Mouse (Mus musculus) lung, adult 2 months (tissue): Measurements from ENCODE around the gene Olfr715. TPM values are rescaled to one million over a fixed set of nuclear protein-coding genes. Genes with fewer than 3 reads are reported as not detected.
"Not testable (repeated sequence)": the region's sequence is repeated elsewhere in the genome, so short reads cannot be mapped to it uniquely, and the experiment has no call there.

ENCODE experiments used
- DNase-seq: peaks from one replicate; pipeline ENCODE4 v3.0.0; 2022
- H3K4me1 ChIP-seq: fragments of 200-500 bp; 2 replicates; pipeline ENCODE4 v1.6.1; 2011; ENCODE audit warnings: low read length; ENCODE audit not compliant: control insufficient read depth, insufficient read depth
- H3K4me3 ChIP-seq: fragments of 200-500 bp; replicated peaks from 2 replicates; pipeline ENCODE3; 2011; ENCODE audit warnings: low read depth, mild to moderate bottlenecking, control low read depth, low read length; ENCODE audit errors: extremely low read depth
- CTCF ChIP-seq: fragments of 200-500 bp; IDR thresholded peaks from 2 replicates; pipeline ENCODE4 v1.5.1; 2011; ENCODE audit warnings: mild to moderate bottlenecking, low read length, control low read depth; ENCODE audit not compliant: insufficient read depth
- POLR2A ChIP-seq: fragments of 200-500 bp; IDR thresholded peaks from 2 replicates; pipeline ENCODE4 v1.6.1; 2011; ENCODE audit warnings: low read depth, mild to moderate bottlenecking, control low read depth, low read length, borderline replicate concordance; ENCODE audit errors: extremely low read depth
- WGBS: fragments of 180-500 bp; shearing (Covaris S2); methylation state at CpG from one replicate; pipeline ENCODE4 v1.1.7; 2018; 5-methylcytosine and 5-hydroxymethylcytosine counted together
- polyA plus RNA-seq: library from polyadenylated mRNA; depleted of rRNA; stranded (reverse); fragments of >200 nt; gene quantifications from 2 replicates; pipeline ENCODE4 v1.2.3, GENCODE M21; 2012; rRNA removed

Olfr715 gene
- not detected in 2 replicates for polyA plus RNA-seq

DNA sequence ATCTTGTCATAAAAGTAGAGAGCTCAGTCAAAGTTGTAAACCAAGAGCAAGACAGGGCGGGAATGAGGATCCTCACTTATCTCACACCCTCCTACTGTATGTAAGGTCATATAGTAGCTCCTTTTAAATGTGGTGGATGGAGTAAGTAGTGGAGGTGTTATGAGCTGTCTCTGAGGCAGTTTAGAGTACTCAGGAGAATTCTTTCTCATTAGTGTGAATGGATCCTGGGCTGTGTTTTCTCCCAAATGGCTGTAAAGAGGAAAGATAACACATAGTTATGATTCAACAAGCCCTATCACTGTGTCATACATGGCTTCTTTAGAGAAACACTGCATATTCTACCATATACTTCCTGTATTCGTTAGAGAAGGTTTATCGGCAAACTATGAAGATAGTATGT lies at the start of gene Olfr715:
Olfr715 (minus strand) TSS at position 101 of the 400 bp plus-strand sequence.
- H3K4me3 ChIP-seq, DNase-seq, H3K4me1 ChIP-seq: not testable (repeated sequence)
- 83% methylated on average over 3 of the region's 3 CpGs for WGBS

DNA sequence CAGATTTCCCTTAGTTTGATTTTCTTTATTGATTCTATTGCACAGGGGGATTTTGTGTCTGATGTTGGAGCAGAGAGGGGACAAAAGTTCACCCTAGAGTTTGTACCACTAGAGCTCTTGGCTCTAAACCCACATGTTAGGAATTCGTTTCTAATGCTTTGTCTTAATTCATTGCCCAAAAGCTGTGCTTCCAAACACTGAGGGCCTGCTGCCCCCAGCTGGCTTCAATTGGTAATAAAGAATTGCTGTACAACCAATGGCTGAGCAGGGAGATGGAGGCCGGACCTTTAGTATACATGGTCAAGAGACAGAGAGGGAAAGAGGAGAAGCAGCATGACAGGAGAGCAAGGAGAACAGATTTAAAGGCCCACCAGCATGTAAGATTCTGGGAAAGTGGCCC lies 49.5 kb upstream of the Olfr715 start:
- no peaks in the 10 kb centered on the region for H3K4me1 ChIP-seq
- 38% methylated on average over 2 of the region's 2 CpGs for WGBS
- DNase-seq = no peak
- no peak for TF ChIP-seq POLR2A
- TF ChIP-seq CTCF = no peak
- no peak overlapping the region for H3K4me3 ChIP-seq

DNA sequence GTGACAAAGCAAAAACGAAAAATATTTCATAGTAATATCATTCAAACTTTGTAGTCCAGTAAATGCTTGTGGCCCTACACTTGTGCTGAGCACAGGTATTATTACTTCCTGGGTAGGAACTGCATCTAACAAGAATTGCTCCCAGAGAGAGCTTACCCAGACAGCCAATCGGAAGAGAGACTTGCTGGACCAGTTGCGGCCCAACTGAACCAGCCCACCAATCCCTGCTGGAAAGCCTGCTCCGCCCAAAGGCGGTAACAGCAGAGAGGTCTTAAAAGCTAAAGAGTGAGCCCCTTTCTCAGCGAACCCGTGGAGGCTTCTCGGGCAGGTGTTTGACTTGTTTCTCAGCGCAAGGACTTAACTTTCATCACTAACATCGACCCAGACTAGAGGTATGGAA lies 35.8 kb upstream of the Olfr715 start, which contains the start of gene Nlrp14:
Nlrp14 (plus strand) TSS at position 301 of the 400 bp plus-strand sequence.
- no peak for DNase-seq
- TF ChIP-seq POLR2A (no peak), CTCF (no peak)
- Histone ChIP-seq H3K4me1 (no peaks in the 10 kb centered on the region), H3K4me3 (no peak within 1 kb of the TSS)
- WGBS = 82% methylated on average over 10 of the region's 10 CpGs

DNA sequence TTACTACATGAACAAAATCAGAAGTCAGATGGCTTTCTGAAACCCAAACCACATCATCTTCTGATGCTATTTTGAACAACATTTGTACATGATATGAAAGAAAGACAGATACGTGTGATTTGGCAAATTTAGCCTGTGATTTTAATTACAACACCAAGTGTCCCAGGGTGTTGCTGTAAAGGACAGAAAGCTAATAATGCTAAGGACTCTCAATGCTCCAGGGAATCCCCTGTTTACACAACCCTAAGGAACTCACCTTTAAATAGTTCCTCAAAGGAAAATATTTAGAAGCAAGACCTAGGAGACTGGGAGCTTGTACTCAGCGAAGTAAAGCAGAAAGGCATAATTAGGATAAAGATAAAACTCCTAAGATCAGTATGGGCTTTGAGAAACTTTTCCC lies 7.1 kb upstream of the Olfr715 start, which contains the start of gene Olfr716:
Olfr716 (plus strand) TSS at position 301 of the 400 bp plus-strand sequence.
- DNase-seq, H3K4me3 ChIP-seq, H3K4me1 ChIP-seq: not testable (repeated sequence)
- 67% methylated on average over 2 of the region's 2 CpGs for WGBS

DNA sequence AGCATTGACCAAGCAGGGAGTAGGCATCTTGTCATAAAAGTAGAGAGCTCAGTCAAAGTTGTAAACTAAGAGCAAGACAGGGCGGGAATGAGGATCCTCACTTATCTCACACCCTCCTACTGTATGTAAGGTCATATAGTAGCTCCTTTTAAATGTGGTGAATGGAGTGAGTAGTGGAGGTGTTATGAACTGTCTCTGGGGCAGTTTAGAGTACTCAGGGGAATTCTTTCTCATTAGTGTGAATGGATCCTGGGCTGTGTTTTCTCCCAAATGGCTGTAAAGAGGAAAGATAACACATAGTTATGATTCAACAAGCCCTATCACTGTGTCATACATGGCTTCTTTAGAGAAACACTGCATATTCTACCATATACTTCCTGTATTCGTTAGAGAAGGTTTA lies 20.6 kb downstream of the Olfr715 start, which contains the start of gene Olfr715b:
Olfr715b (minus strand) TSS at position 101 of the 400 bp plus-strand sequence.
- not testable (repeated sequence) for DNase-seq, H3K4me3 ChIP-seq, H3K4me1 ChIP-seq
- WGBS = 64% methylated on average over 2 of the region's 2 CpGs

DNA sequence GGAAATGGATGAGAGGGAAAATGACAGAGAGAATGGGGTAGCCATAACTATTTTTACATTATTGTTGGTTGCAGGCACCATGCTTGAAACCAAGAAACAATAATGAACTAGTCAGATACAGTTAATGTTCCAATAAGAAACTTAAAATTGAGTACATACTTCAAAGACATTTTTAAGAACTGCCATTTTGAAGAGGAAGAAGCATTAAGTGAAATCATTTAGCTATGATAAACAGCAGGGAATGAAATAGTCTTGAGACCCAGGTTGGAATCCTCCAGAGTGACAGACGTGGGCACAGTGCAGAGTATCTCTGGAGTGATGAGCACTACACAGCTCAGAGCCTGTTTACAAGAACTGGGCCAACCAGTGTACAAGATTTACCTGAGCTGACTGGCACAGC lies 38.0 kb downstream of the Olfr715 start, which contains the start of gene Olfr17:
Olfr17 (plus strand) TSS at position 301 of the 400 bp plus-strand sequence.
- no peak within 1 kb of the TSS for H3K4me3 ChIP-seq
- 32% methylated on average over 1 of the region's 1 CpGs for WGBS
- no peak for TF ChIP-seq POLR2A
- no peak for TF ChIP-seq CTCF
- H3K4me1 ChIP-seq = no peaks in the 10 kb centered on the region
- DNase-seq = no peak

Other genes starting within 250 kb of the Olfr715 start
- gene Olfr706, start 242.9 kb downstream of the Olfr715 start, polyA plus RNA-seq = not detected in 2 replicates
- not detected in 2 replicates for gene Olfr707, start 229.8 kb downstream of the Olfr715 start, polyA plus RNA-seq
- not detected in 2 replicates for gene Olfr1532-ps1, start 223.1 kb downstream of the Olfr715 start, polyA plus RNA-seq
- not detected in 2 replicates for gene Olfr709-ps1, start 198.9 kb downstream of the Olfr715 start, polyA plus RNA-seq
- gene Olfr710, start 182.8 kb downstream of the Olfr715 start, polyA plus RNA-seq = not detected in 2 replicates
- not detected in 2 replicates for gene Olfr6, start 167.1 kb downstream of the Olfr715 start, polyA plus RNA-seq
- gene Olfr711, start 155.6 kb downstream of the Olfr715 start, polyA plus RNA-seq = not detected in 2 replicates
- not detected in 2 replicates for gene Olfr2, start 125.0 kb downstream of the Olfr715 start, polyA plus RNA-seq
- not detected in 2 replicates for gene Olfr713, start 99.9 kb downstream of the Olfr715 start, polyA plus RNA-seq
- gene Olfr714, start 60.1 kb downstream of the Olfr715 start, polyA plus RNA-seq = not detected in 2 replicates
- gene Olfr17, start 37.9 kb downstream of the Olfr715 start, polyA plus RNA-seq = not detected in 2 replicates
- not detected in 2 replicates for gene Olfr715b, start 20.7 kb downstream of the Olfr715 start, polyA plus RNA-seq
- not detected in 2 replicates for gene Olfr716, start 7.2 kb upstream of the Olfr715 start, polyA plus RNA-seq
- gene Nlrp14, start 35.9 kb upstream of the Olfr715 start, polyA plus RNA-seq = not detected in 2 replicates
- gene Rbmxl2, start 78.4 kb upstream of the Olfr715 start, polyA plus RNA-seq = not detected in 2 replicates
- 0.21 and 0.48 TPM in 2 replicates for gene Syt9, start 239.6 kb upstream of the Olfr715 start, polyA plus RNA-seq